Mouse (Mus musculus) c-Kit-positive CD71-negative TER-119-negative erythroid progenitor cells, embryonic 14.5 days (primary cell): Measurements from ENCODE around the gene Pla1a.

Source experiments
- DNase-seq: peaks from one replicate; pipeline ENCODE4 v3.0.0-alpha.2; 2013; ENCODE audit warnings: low read depth

The Pla1a gene

DNA sequence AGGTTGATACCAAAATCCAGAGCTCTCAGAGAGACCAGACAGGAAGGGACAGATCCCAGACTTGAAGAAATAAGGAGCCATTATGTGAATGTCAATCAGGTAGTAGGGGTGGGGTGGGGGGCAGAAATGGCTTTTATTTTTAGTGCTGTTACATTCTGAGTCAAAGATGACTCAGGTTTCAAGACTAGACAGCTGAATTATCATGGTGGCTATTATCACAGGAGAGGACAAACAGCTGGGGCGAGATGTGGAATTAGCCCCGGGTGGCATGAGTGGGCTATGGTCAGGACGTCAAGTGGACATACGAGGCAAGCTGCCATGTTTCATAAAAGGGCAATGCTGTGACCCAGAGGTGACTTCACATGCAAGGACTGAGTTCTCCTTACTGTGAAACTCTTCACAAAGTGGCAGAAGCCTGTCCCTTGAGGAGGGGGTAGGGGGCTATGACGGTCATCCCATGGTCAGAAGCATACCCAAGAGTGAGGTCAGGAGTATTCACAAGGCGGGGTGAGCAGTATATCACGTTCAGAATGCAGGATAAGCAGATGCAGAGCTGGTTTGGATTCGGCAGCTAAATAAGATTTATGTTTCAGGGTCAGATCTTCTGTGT is 43.6 kb downstream of the Pla1a start:
- no peak for DNase-seq

DNA sequence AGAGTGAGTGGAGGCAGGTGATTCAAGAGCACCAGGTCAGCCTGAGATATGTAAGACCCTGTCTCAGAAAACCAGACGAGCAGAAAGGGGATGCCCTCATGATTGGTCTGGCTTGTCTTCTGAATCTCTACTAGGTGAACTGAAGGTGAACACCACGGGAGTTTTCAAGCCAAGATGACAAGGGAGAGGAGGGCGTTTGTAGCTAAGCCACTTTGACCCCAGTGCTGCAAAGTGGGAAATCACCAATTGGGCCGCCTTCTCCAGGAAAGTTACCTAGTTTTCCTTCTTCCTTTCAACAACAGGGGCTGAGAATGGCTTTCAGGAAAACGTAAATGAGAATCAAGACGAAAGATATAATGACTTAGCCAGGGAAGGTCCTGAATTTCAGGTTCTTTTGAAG is 44.2 kb downstream of the Pla1a start:
- DNase-seq, result no peak

- no peak for DNase-seq
Observed at GRCm38 (mm10) chr16:38387389-38387788, 45.6 kb downstream of the Pla1a start.

GRCm38 (mm10) chr16:38385700-38386099 is 47.2 kb downstream of the Pla1a start:
- DNase-seq, result no peak

- no peak for DNase-seq
Observed at GRCm38 (mm10) chr16:38385184-38385634, 47.7 kb downstream of the Pla1a start.

GRCm38 (mm10) chr16:38383683-38384082 is 49.3 kb downstream of the Pla1a start:
- DNase-seq, result no peak

- no peak for DNase-seq
Observed at GRCm38 (mm10) chr16:38379926-38380325, 53.0 kb downstream of the Pla1a start.

GRCm38 (mm10) chr16:38379493-38379892 is 53.5 kb downstream of the Pla1a start:
- DNase-seq, result no peak

DNA sequence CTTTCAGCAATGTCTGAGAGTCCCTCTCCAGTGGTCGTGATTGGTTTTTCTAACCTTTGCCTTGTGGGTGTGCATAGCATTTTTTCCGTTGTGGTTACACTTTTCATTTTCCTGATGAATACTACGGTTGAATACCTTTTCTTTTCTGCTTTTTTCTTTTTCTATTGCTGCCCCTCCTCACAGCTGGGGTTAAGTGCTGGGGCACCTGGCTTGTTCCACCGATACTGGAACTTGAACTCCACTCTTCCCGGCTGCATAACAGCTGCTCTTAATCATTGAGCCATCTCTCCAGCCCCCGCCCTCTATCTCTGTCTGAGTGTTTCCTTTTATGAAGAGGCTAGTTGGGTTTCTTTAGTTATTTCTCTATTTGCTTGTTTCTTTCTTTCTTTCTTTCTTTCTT is 53.9 kb downstream of the Pla1a start:
- DNase-seq, result no peak

- no peak for DNase-seq
Observed at GRCm38 (mm10) chr16:38378591-38378990, 54.4 kb downstream of the Pla1a start.

DNA sequence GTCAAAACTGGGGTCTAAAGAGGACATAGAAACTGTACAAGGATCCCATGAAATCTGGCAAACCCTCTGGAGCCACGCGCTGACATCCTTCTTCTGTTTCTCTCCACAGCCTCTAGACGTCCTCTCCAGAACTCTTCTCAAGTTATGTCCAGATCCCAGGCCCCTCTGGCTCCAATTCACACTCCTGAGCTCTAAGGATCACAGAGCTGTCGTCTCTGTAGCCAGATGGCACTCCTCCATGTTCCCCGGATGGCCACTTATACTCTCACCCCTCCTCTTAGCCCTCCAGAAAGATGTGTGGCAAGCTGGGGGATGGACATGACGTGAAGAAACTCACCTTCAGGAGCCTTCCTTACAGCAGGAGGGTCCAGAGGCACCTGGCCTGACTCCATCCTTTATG is 55.4 kb downstream of the Pla1a start:
- DNase-seq, result no peak

GRCm38 (mm10) chr16:38376841-38377249 is 56.1 kb downstream of the Pla1a start:
- no peak for DNase-seq

DNA sequence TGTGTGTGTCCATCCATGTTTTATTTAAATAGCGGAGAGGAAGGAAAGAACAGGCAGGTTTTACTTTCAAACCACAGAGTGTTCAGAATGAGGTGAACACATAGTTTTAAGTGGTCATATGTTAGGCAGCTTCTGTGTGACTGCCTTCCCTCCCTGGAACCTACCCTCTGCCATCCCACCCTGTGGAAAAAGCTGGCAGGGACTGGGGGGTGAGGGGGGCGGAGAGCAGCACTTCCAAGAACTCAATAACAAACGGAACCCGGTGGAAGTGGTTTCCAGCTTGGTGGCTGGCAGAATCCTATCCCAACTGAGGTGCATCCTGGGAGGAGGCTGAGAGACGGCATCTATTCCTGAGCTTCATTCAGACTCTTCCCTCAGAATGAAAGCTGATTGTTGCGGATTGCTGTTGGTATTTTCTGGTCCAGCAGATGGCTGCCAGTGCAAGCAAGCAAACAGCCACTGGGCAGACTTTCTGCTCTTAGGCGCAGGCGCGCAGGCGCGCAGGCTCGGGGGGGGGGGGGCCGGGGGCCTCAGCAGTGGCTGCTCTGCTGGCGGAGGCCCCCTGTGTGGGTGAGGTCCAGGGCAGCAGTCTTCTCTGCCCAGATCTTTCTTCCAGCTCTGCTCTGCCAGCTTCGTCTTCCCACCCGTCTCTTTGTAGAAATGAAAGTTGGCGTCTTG is 56.6 kb downstream of the Pla1a start:
- DNase-seq, result no peak

DNA sequence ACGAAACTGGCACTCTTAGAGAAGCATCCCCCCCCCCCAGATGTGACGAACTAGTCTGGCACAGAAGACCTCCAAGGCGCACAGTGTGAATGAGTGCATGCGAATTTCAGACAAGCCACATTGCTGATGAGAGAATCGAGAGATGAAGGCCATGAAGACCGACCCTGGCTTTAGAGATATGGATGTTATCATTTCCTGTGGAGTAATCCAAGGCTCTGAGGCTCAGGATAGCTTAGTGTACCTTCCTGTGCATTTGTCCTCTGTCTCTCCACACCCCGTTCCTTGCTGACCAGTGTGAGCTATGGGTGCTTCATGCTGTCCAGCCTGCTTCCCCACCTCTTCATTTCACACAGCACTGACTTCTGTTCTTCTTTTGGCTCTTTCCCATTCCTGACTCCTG is 57.8 kb downstream of the Pla1a start:
- no peak for DNase-seq

DNA sequence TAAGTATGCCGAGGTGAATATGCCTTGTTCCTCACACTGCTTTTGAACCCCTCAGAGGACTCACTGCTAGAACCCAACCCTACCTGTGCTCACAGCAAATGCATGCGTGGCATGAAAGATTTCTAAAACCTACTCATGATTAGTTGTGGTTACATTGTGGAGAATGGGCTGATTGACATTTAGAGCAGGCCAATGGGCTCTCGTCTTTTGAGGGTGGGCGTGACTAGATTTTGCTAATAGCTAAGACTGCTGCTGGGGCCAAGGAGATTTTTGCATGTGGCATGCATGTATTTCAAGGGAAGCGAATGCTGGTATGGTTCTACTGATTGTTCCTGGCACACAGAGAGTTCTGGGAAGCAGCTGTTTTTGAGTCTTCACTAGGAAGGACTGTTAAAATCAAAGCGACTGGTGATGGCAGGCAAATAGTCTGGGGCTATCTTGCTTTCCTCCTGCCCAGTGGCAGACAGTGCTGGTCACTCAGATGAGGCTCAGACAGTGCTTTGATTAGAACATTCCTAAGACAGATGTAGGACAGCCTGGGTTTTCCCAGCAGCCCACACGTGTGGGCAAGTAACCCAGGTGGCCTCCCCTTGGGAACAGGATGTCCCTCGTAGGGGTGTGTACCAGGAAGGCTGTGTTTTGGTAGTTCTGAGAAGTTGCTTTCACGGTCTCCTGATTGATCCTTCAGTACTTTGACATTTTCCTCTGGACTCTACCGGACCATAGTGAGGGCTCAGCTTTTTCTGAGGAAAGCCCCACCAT is 58.4 kb downstream of the Pla1a start:
- no peak for DNase-seq

DNA sequence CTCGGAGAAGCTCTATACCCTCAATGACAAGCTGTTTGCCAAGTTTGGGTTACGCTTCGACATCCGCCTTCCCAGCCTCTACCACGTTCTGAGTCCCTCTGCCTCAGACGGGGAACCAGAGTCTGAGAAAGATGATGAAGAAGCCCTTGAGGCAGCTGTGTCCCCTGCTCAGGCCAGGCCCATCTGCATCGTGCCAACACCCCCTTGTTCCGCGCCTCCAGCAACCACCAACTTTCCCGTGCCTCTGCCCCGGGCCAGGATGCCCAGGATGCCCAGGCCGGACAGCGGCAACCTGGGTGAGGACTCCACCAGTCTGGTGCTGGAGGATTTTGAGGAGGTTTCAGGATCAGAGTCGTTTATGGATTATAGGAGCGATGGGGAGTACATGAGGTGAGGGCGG is 59.0 kb downstream of the Pla1a start:
- no peak for DNase-seq

GRCm38 (mm10) chr16:38373439-38373838 is 59.5 kb downstream of the Pla1a start:
- no peak for DNase-seq

GRCm38 (mm10) chr16:38372876-38373275 is 60.1 kb downstream of the Pla1a start:
- no peak for DNase-seq

GRCm38 (mm10) chr16:38371705-38372296 is 61.1 kb downstream of the Pla1a start:
- DNase-seq, result no peak

GRCm38 (mm10) chr16:38370633-38371374 is 62.1 kb downstream of the Pla1a start:
- DNase-seq, result no peak

GRCm38 (mm10) chr16:38369992-38370484 is 62.9 kb downstream of the Pla1a start:
- no peak for DNase-seq

DNA sequence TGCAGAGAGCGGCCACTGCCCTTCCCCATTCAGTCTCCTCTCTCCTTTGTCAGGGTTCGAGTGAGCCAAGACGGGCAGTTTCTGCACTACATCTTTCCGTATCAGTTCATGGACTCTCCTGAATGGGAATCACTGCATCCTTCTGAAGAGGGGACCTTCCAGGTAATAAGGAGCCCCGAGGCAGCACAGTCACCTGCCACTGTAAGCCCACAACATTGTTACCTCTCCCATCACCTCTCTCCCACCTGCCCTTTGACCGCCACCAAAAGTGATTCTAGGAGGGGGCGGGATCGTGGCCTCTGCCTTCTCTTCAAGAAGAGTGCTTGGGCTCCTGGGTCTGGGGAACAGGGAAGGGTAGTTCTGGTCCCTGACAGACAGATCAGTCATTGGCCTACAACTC is 63.5 kb downstream of the Pla1a start:
- DNase-seq, result no peak
